Mouse (Mus musculus) bone marrow, adult 2 months (tissue): ENCODE measurements around the gene Marveld1.

Source experiments
- CTCF ChIP-seq: fragments of 200-500 bp; IDR thresholded peaks from 2 replicates; pipeline ENCODE4 v1.5.1; 2011; ENCODE audit warnings: low read length, control low read depth; ENCODE audit not compliant: control insufficient read depth, insufficient read depth
- POLR2A ChIP-seq: fragments of 200-500 bp; IDR thresholded peaks from 2 replicates; pipeline ENCODE4 v1.6.1; 2011; ENCODE audit warnings: low read depth, mild to moderate bottlenecking, control low read depth, low read length, borderline replicate concordance; ENCODE audit not compliant: control insufficient read depth

DNA sequence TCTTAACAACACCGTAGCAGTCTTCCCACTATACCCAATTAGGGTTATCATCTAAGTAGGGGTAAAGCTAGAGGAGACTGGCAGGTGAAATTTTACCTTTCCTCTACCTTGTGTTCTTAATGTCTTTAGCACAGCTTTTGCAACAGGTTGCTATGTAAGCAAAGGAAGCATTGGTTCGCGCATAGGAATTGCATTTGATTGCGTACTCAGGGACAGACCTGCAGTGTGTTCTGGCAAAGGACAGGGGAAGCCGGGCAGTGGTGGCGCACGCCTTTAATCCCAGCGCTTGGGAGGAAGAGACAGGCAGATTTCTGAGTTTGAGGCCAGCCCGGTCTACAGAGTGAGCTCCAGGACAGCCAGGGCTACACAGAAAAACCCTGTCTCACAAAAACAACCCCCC, 29.1 kb upstream of the Marveld1 start:
- no peak for TF ChIP-seq CTCF
- no peak for TF ChIP-seq POLR2A
